Mouse (Mus musculus) embryo, embryonic 10 days (tissue): Measurements from ENCODE around the gene Ptprr.

Experiments used
- DNase-seq: peaks from one replicate; pipeline ENCODE4 v3.0.0-alpha.2; 2015; ENCODE audit warnings: low spot score

Ptprr gene

DNA sequence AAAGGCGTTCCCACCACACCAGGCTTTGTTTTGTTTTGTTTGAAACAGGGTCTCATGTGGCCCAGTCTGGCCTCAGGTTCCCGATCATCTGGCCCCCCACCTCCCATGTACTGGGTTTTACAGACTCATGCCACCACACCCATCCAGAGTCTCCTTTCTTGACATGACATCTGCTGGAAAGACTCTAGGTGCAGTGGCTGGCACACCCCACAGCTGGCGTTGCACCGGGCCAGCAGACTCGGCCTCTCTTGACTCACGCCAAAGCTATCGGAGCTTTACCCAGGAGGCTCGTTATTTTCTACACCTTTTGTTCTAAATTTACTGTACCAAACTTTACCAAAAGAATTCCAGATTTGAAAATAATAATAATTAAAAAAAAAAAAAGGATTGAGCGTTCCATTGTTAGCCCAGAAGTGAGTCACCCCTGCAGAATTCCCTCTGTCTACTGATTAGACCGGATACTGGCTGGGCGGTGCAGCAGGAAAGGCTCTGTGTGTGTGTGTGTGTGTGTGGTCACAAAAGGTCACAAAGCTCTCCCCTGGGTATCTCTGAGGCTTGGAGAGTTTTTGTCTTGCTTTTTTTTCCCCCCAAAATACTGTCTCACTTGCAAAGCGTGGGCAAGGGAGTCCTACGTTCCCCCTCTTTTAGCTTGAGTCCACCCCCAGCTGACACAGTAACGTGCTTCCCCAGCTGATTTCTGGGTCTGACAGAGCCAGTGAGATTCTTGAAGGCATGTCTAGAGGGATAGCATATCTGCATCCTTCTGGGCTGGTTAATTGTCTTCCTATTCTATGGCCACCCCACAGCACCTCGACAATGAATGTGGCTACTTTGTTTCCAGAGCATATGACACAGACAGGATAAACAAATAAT, 248.8 kb downstream of the Ptprr start:
- no peak for DNase-seq

DNA sequence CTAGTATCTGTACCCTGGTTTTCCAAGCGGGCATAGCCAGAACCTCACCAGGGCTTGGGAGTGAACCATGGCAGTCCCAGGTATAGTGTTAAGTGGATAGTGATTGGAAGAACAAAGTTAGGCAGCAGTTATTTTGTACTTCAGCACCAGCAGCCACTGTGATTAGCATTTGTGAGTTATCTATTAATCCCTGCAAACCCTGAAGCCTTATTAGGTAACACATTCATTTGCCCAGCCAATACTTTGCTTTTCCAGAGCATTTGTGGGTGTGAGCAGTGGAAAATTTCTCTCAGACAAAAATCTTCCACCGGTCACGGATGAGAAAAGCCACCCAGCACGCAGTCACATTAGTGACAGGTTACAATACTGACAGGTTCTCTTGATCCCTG, 249.4 kb downstream of the Ptprr start:
- DNase-seq, result no peak

DNA sequence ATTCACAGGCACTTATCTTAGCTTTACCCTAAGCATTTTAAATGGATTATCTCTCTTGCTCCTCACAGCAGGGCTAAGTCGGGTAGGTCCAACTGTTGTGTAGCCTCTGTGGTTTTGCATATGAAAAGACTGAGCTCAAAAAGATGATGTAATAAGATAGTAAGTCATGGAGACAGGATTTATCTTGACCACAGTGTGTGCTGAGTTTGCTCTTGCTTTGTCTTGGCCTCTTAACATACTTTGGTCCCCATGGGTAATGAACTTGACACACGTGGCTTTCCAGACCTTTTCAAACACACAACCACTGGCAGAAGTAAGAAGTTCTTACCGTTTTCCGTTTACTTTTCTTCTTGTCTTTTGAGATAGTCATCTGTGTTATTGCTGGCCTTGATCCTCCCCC, 250.3 kb downstream of the Ptprr start:
- DNase-seq, result no peak

DNA sequence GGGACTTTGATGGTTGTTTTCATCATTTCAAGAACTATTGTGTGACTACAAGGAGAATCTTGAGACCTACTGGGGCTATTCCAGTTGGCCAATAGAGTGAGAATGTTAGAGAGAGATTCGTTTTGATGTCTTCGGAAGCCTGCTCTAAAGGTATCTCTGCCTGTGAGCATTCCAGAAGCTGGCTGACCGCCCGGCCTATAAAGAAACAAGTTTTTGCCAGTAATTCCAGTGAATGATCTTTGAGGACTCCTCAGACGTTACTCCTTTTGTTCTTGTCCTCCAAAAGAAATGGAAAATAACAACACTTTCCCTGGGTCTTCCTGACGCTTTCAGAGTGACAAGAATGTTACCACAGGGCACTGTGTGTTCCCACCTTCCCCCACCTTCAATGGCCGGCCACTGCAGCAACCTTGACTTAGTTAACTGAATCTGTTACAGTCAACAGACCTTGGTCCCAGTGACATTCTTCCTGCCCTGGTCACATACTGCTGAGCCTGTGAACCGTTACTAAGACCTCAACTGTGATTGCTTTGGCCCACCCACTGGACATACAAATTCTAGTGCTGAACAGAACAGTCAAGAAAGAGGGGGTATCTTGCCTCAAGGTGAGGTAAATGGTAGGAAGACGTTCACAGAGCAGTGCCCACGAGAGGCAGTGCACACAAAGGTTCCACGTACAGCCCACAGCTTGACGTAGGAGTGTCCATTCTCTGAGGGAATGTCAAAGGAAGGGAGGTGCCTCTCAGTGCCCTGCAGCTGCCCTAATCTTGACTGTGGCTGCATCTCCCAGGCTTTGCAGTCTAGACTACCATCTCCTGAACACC, 252.8 kb downstream of the Ptprr start:
- DNase-seq, result no peak

DNA sequence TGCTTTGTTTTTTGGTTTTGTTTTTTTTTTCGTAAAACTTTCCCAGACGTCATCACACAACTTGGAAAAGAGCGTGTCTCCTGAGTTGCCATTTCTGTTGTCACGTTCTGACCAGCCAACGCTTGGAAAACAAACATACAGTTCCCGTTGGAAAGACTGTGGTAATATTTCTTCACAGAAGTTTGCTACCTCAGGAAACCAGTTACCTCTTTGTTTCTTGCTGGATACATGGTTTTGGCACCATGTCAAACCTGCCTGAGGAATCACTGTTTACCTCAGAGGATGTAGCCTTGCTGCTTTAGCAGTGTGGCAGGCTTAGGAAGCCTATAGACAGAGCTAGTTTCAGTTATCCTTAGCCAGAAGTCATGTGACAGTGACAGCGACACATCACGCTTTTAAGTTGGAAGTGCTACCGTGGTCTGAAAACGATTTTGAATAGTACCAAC, 253.5 kb downstream of the Ptprr start:
- DNase-seq, result no peak

DNA sequence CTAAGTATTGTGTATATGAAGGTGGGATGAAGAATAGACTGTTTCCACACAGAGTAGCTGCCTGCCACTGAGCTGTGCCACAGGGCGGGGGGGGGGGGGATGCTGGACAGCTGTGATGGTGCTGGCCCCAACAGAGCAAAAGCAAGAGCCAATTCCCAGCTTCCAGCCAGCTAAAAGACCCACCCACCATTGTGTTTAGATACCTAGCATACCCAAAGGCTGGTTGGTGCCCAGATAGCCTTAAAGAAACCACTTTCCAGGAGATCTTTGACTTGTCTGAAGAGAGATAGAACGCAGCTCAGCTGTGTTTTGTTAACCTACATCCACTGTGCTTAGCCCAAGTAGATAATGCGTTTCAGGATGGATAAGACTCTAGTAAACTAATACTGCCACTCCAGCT, 254.1 kb downstream of the Ptprr start:
- no peak for DNase-seq

DNA sequence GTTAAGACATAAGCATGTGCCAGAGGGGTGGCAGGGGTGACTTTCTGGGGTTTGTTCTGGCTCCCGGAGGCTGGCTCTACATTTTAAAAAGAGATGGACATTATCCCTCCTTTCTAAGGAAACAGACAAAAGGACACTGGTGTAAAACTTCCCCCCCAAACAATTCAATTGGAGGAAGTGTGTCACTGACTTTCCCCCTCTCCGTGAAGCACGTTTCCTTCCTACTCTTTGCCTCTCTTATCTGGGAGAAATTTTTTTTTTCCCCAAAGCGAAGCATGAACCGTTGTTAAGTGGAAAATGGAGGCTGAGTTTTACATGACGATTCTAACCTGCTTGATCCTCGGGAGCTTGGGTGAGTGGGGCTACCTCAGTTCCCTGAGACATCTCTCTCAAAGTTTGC, 257.3 kb downstream of the Ptprr start, which contains the start of gene Ptprb:
Gene Ptprb (plus strand): TSS at position 244 of the 400 bp plus-strand sequence.
- DNase-seq, result no peak

DNA sequence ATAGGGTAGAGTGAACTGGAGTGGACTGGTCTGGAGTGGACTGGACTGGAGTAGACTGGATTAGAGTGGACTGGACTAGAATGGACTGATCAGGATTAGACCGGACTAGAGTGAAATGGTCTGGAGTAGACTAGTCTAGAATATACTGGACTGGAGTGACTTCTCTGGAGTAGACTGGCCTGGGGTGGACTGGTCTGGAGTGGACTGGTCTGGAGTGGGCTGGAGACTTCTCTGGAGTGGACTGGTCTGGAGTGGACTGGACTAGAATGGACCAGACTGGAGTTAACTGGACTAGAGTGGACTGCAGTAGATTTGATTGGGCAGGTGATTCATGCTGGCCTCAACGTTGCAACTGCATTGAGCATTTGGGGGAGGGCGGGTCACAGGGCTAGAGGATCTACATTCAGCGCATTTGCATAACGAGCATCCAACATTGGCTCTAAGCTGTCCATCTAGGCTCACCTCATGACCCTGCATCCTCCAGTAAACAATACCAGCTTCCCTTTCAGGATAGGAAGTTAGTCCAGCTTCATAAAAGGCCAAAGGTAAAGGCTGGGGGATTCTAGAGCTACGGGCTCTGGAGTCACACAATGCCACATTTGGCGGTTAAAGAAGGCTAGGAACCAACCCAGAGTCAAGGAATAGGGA, 268.8 kb downstream of the Ptprr start:
- no peak for DNase-seq

DNA sequence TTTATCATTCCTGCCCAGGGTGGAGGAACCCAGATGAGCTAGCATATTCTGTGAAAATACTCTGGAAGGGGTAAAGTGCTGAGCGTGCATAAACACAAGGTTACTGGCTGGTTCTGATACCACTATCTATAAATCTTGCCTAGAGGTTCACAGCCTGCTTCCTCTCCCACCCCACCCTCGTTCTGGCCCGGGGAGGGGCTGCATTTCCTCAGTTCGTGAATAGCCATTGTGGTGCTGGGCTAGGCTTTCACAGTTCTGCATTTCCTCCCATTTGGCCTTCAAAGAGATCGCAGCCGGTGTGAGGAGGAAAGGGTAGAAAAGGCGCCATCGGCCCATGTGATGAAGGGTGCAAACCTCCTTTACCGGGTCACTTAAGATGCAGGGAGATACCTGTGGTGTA, 270.1 kb downstream of the Ptprr start:
- DNase-seq, result no peak

DNA sequence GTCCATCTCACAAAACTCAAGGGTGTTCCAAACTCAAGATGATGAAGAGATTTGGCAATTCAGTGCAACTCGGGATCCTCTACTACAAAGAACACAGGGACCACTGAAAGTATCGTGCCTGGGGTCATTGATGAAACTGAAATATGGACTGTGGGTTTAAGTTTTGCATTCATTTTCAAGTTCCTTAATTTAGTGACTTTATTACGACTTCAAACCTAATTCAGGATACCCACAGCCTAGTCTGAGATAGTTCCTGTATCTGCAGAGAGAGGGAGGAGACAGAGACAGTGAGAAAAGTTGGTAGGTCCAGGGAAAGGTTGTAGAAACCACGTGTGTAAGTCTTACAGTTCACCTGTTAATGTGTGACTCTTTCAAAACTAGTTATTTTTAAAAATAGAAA, 272.5 kb downstream of the Ptprr start:
- DNase-seq, result no peak

DNA sequence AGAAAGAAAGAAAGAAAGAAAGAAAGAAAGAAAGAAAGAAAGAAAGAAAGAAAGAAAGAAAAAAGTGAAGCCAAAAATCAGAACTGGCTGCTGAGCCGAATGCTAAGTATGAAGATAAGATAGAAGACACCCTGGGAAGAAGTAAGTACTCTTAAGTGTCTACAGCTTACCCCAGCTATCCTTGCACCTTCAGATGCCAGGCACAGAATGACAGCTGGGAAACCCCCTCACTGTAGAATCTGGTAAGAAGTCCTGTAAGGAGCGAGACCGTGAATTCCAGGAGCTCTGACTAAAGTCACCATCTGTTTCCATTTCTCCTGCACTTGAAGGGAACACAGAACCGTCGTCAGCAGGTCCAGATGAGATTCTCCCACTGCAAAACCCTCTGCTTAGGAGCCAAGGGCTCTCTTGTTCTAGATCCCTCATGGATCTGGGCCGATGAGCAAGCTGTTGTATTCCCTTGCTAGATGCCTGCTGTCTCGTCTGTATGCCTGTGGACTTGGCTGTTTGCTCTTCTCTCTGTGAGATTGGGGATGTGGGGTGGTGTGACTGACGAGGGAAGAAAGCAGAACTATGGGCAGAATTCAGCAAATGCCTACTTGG, 273.2 kb downstream of the Ptprr start:
- no peak for DNase-seq

DNA sequence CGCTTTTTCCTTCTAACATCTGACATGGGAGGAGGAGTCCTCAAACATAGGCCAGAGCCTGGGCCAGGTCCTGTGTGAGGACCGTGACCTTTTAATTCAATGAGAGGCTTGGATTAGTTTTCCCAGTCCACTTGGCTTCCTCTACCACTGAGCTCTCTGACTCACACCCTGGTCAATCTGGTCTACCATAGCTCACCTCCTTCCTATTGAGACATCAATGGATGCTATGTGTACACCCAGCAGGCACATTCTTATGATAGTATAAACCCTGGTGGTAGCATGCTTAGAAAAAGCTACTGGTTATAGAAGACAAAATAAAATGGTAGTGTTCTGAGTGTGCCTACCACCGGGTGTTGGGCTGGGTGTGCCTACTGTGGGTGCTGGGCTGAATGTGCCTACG, 278.4 kb downstream of the Ptprr start:
- DNase-seq, result no peak

DNA sequence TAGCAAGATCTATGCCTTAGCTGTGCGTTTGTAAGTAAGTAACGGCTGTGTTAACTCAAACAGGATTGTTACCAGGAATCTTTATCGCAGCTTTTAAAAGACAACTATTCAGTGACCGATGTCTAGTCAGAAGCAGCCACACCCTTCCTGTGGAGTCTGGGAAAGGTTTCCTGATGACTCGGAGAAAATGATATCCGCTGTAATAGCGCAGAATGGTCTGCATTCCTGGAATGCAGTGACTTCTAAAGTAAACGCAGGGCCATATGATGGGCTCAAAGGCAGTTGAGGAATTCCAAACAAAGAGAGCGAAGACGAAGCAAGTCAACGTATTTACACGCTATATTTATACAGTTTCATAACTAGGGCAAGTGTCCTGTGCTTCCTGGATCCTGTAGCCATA, 279.8 kb downstream of the Ptprr start:
- DNase-seq, result no peak

DNA sequence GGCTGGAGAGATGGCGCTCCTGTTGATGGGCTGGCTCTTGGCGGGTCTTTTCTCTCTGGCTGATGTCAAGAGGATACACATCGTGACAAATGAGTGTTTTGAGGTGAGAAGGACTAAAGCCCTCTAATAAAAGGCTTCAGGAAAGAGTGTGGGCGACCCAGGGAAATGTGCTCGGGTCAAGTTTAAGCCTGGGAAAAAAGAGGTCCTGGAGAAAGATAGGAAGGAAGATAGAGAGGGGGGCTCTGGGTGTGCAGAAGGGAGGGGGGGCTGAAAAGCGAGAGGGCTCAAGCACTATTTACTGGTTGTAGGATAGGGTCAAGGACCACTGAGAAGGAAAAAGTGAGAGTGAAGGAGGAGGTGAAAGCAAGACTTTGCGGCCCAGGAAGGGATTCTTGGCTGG, 282.8 kb downstream of the Ptprr start:
- no peak for DNase-seq

DNA sequence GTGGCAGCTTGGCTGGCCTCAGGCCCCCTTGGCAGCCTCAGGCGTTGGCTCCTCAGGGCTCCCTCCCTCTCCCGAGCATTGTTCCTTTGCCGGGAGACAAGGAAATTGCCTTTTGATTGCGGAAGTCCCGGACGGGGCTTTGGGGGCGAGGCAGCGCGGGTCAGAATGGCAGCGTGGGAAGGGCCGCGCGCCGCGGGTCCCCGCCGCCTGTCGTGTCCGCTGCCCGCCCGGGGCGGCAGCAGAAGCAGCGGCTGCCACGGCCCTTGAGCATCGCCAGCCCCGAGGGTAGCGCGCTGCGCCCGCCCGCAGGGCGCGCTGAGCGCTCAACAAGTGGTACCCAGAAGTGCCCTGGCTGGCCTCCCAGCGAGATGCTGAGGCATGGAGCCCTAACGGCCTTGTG, 283.2 kb downstream of the Ptprr start:
- peak; percentile 48 for DNase-seq

DNA sequence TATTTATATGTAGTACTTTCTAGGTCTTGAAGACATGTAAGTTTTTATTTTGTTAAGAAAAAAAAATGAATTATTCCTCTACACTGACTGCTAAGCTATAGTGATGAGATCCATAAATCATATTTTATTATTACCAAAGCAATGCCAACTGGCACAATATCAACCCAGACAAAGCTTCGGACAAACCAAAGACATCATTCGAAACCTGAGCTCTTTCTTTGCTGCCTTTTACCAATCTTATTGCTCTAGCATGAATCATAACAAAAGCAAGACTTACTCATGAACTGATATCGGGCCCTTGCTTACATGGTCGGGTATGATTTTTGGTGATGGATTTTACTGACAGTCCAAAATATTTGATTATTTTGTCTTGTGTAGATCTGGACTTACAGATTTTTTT, 286.3 kb downstream of the Ptprr start:
- DNase-seq, result no peak

DNA sequence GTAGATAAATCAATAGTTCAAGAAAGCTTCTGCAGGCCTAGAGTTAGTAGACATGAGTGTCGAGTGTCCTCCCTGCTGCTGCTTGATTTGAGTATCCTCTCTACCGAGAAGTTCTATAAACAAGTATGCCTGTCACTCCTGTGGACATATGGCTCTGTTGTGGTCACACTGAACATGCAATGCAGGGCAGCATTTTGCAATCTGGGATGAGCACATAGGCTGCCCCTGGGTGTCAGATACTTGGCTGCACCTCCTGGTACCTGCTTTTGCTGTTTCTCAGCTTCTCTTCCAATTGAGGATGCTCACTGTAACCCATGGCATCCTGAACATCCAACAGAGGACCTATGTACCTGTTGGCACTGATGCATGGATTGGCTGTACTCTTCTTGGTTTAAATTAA, 291.4 kb downstream of the Ptprr start:
- no peak for DNase-seq

DNA sequence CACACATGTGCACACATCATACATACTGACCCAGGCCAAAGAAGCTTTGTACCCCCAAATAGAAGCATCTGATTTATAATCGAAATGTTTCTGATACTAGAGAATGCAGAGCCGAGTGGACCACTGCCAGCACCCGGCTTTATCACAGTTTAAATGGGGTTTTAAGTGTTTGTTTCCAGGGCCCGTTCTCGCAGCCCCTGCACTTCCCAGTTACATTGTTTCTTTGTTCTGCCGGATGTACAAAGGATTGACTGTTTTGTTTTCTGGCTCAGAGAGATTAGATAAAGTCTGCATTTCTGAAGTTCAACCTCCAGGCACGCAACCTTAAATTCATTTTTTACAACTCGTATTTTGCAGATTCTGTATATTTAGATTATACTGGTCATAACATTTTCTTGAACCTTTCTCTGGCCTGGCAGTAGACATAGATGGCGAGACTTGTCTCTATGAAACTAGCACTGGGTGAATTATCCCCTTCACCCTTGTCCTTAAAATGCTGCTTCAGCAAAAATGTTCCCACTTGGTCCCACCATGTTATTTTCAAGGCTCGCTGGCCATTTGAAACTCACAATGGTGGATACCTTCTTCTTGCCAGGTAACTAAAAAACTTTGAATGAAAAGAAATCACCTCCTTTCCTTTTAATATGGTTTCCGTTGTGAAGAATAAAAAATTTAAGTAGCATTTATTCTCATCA, 292.6 kb downstream of the Ptprr start:
- DNase-seq, result no peak

DNA sequence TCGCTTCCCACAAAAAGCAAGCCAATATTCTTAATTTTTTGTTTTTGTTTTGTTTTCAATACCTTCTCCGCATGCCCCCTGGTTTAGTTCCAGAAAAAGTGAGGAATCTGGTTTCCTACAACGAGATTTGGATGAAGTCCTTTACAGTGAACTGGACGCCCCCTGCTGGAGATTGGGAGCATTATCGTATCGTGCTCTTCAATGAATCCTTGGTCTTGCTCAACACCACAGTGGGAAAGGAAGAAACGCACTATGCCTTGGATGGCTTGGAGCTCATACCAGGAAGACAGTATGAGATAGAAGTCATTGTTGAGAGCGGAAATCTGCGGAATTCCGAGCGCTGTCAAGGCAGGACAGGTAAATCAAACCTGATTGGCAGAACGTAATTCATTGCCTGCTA, 301.2 kb downstream of the Ptprr start:
- peak; percentile 93 for DNase-seq
